Mouse (Mus musculus) spleen, adult 2 months (tissue): ENCODE measurements around the gene Podxl. TPM values are rescaled to one million over a fixed set of nuclear protein-coding genes. Genes with fewer than 3 reads are reported as not detected.

Experiments
- DNase-seq, 2 experiments: peaks; one replicate each; pipeline versions ENCODE4 v3.0.0 to v3.0.0-alpha.2; 2012 to 2021; ENCODE audit warnings: low spot score in 2 of 2, low read depth in 1 of 2
- H3K27ac ChIP-seq: fragments of 200-500 bp; 2 replicates; pipeline ENCODE4 v1.5.1; 2012; ENCODE audit warnings: low read length, inconsistent platforms; ENCODE audit not compliant: insufficient read depth
- H3K27me3 ChIP-seq: fragments of 200-500 bp; 2 replicates; pipeline ENCODE4 v1.6.1; 2012; ENCODE audit warnings: mild to moderate bottlenecking, moderate library complexity, low read length, inconsistent platforms; ENCODE audit not compliant: control insufficient read depth, insufficient read depth
- H3K36me3 ChIP-seq: fragments of 200-500 bp; 2 replicates; pipeline ENCODE4 v1.6.1; 2012; ENCODE audit warnings: mild to moderate bottlenecking, low read length, inconsistent platforms; ENCODE audit not compliant: control insufficient read depth, insufficient read depth
- H3K4me1 ChIP-seq: fragments of 200-500 bp; 2 replicates; pipeline ENCODE4 v1.6.1; 2011; ENCODE audit warnings: inconsistent platforms; ENCODE audit not compliant: control insufficient read depth, insufficient read depth, insufficient read length
- H3K4me3 ChIP-seq: fragments of 200-500 bp; 2 replicates; pipeline ENCODE4 v1.5.1; 2011; ENCODE audit warnings: mild to moderate bottlenecking, inconsistent platforms; ENCODE audit not compliant: insufficient read depth, insufficient read length; ENCODE audit errors: extremely low read depth
- CTCF ChIP-seq: fragments of 200-500 bp; IDR thresholded peaks from 2 replicates; pipeline ENCODE4 v1.5.1; 2011; ENCODE audit warnings: mild to moderate bottlenecking, inconsistent platforms; ENCODE audit not compliant: insufficient read depth, insufficient read length, insufficient replicate concordance; ENCODE audit errors: extremely low read depth
- POLR2A ChIP-seq: fragments of 200-500 bp; IDR thresholded peaks from 2 replicates; pipeline ENCODE4 v1.6.1; 2011; ENCODE audit warnings: low read depth, low read length, inconsistent platforms
- WGBS: fragments of 180-500 bp; shearing (Covaris S2); methylation state at CpG from one replicate; pipeline ENCODE4 v1.1.7; 2018; 5-methylcytosine and 5-hydroxymethylcytosine counted together
- polyA plus RNA-seq: library from polyadenylated mRNA; depleted of rRNA; stranded (reverse); fragments of >200 nt; gene quantifications from 2 replicates; pipeline ENCODE4 v1.2.3, GENCODE M21; 2012

The Podxl gene
- polyA plus RNA-seq, 1 experiment: 5.4 TPM

- WGBS: 50% methylated on average over 6 of the region's 6 CpGs
Observed at GRCm38 (mm10) chr6:31598349-31598911, 34.6 kb upstream of the Podxl start.

GRCm38 (mm10) chr6:31597136-31597460, 33.3 kb upstream of the Podxl start:
- WGBS: 80% methylated on average over 4 of the region's 4 CpGs
- TF ChIP-seq CTCF (no peak), POLR2A (no peak)
- DNase-seq: no peak
- Histone ChIP-seq H3K36me3 (no peaks in the 10 kb centered on the region), H3K27me3 (no peaks in the 10 kb centered on the region), H3K27ac (no peak overlapping the region), H3K4me3 (no peak overlapping the region), H3K4me1 (no peaks in the 10 kb centered on the region)

More at GRCm38 (mm10) chr6:31598349-31598911, 34.6 kb upstream of the Podxl start:
- TF ChIP-seq CTCF (no peak), POLR2A (no peak)
- Histone ChIP-seq H3K27ac (no peak overlapping the region), H3K4me3 (no peak overlapping the region), H3K4me1 (no peaks in the 10 kb centered on the region), H3K27me3 (no peaks in the 10 kb centered on the region), H3K36me3 (no peaks in the 10 kb centered on the region)
- no peak for DNase-seq

GRCm38 (mm10) chr6:31596346-31597135, 32.8 kb upstream of the Podxl start:
- WGBS: 87% methylated on average over 20 of the region's 20 CpGs
- no peak for TF ChIP-seq POLR2A
- TF ChIP-seq CTCF: no peak
- no peak overlapping the region for H3K27ac ChIP-seq

GRCm38 (mm10) chr6:31592579-31593238, 28.9 kb upstream of the Podxl start:
- WGBS: 39% methylated on average over 1 of the region's 1 CpGs
- H3K4me1 ChIP-seq: no peaks in the 10 kb centered on the region
- TF ChIP-seq POLR2A (no peak), CTCF (no peak)
- no peak overlapping the region for H3K27ac ChIP-seq
- DNase-seq: no peak
- no peaks in the 10 kb centered on the region for H3K36me3 ChIP-seq
- no peak overlapping the region for H3K4me3 ChIP-seq
- no peaks in the 10 kb centered on the region for H3K27me3 ChIP-seq

More at GRCm38 (mm10) chr6:31596346-31597135, 32.8 kb upstream of the Podxl start:
- H3K4me3 ChIP-seq: no peak overlapping the region
- H3K36me3 ChIP-seq: no peaks in the 10 kb centered on the region
- DNase-seq: no peak
- no peaks in the 10 kb centered on the region for H3K27me3 ChIP-seq
- no peaks in the 10 kb centered on the region for H3K4me1 ChIP-seq

GRCm38 (mm10) chr6:31592128-31592527, 28.3 kb upstream of the Podxl start:
- Histone ChIP-seq H3K4me3 (no peak overlapping the region), H3K4me1 (no peaks in the 10 kb centered on the region), H3K27ac (no peak overlapping the region), H3K27me3 (no peaks in the 10 kb centered on the region), H3K36me3 (no peaks in the 10 kb centered on the region)
- DNase-seq: no peak
- TF ChIP-seq POLR2A (no peak), CTCF (no peak)
- 40% methylated on average over 2 of the region's 2 CpGs for WGBS

- H3K27me3 ChIP-seq: no peaks in the 10 kb centered on the region
- no peaks in the 10 kb centered on the region for H3K36me3 ChIP-seq
- no peak for DNase-seq
- TF ChIP-seq POLR2A (no peak), CTCF (no peak)
- no peaks in the 10 kb centered on the region for H3K4me1 ChIP-seq
- H3K4me3 ChIP-seq: no peak overlapping the region
- WGBS: 88% methylated on average over 3 of the region's 3 CpGs
- H3K27ac ChIP-seq: no peak overlapping the region
Observed at GRCm38 (mm10) chr6:31591676-31592075, 27.9 kb upstream of the Podxl start.

GRCm38 (mm10) chr6:31590754-31591153, 27.0 kb upstream of the Podxl start:
- Histone ChIP-seq H3K27me3 (no peaks in the 10 kb centered on the region), H3K36me3 (no peaks in the 10 kb centered on the region), H3K27ac (no peak overlapping the region), H3K4me1 (no peaks in the 10 kb centered on the region), H3K4me3 (no peak overlapping the region)
- TF ChIP-seq CTCF: no peak
- TF ChIP-seq POLR2A: no peak
- DNase-seq: no peak
- 94% methylated on average over 2 of the region's 2 CpGs for WGBS
